Mouse (Mus musculus) bone marrow macrophage, adult 2 months (primary cell): ENCODE measurements at regions not wholly inside any gene's neighbourhood (a gene's known extent, or its start where the extent isn't known, plus 50 kb on each side); places are given as distances from the start of the nearest gene placed in this dataset.

Source experiments
- H3K27ac ChIP-seq: 2 replicates; pipeline ENCODE4 v1.5.1; 2012; ENCODE audit warnings: low read depth, low read length; ENCODE audit not compliant: insufficient read depth
- H3K4me1 ChIP-seq: 2 replicates; pipeline ENCODE4 v1.6.1; 2012; ENCODE audit warnings: low read length; ENCODE audit not compliant: control insufficient read depth, insufficient read depth
- H3K4me3 ChIP-seq: 2 replicates; pipeline ENCODE4 v1.5.1; 2012; ENCODE audit warnings: mild to moderate bottlenecking, low read length, moderate library complexity; ENCODE audit not compliant: insufficient read depth
- CTCF ChIP-seq: IDR thresholded peaks from 2 replicates; pipeline ENCODE4 v1.5.1; 2012; ENCODE audit warnings: low read depth, mild to moderate bottlenecking, low read length, moderate library complexity
- POLR2A ChIP-seq: IDR thresholded peaks from 2 replicates; pipeline ENCODE4 v1.6.1; 2012; ENCODE audit warnings: mild to moderate bottlenecking, low read depth, low read length, borderline replicate concordance

DNA sequence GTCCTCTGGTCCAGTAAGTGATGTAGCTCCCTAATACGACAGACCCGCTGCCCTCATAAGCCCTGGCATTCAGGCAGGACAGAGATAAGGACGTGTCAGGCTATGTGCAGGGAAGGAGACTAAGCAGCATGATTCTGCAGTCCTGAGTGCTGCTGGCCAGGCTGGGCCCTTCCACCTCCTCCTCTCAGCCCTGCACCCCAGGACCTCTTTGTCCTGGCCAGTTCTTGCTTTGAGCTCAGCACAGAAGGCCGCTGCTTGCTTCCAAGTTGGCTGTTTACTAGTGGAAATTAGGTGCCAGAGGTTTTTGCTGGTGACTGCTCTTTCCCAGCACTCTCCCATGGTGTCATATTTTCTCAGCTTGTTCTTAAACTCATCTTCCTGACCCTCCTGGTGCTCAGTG is 249.3 kb upstream of the Tnp1 start:
- TF ChIP-seq POLR2A, result no peak
- TF ChIP-seq CTCF, result no peak
- Histone ChIP-seq H3K4me3 (no peak overlapping the region), H3K4me1 (no peaks in the 10 kb centered on the region), H3K27ac (no peak overlapping the region)

DNA sequence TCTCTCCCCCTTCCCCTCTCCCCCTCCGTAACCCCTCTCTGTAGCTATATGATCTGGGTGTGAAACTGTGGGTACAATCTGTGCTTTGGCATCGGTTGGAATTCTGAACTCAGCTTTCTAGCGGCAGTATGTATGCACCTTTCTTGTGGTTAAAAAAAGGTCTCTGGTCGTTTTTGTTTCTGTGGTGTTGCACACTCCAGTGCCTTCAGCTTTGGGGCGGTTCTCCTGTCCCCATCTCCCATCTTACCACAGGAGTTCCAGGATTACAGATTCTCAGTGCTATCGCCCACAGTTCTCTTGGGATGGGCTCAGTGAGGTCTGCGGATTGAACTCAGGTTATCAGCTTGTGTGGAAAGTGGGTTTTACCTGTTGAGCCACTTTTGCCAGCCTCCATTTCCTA is 248.5 kb upstream of the Tnp1 start:
- Histone ChIP-seq H3K4me1 (no peaks in the 10 kb centered on the region), H3K27ac (no peak overlapping the region), H3K4me3 (no peak overlapping the region)
- no peak for TF ChIP-seq CTCF
- no peak for TF ChIP-seq POLR2A

DNA sequence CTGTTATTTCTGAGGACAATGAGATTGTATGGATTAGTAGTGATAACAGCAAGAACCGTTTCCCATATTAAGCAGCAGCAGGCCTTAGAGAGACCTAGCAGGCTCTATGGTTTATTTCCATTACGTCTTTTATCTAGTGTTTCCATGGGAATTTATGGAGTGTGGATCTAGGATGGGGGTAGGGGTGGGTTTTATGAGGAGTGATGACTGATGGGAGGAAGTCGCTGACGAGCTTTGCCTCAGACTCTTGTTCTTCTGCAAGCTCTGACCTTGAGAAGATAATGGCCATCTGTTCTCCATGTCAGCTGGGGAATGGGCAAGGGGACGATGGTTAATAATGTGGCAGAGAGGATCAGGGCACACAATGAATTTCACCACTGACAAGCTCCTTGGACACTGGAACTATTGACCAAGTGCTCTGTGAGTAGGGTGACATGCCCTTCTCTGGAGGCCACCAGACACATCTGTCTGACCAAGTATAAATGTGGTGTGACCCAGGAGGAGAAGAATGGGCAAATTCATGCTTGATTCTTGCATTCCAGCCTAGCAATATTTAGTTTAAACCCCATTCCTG is 243.9 kb upstream of the Tnp1 start:
- Histone ChIP-seq H3K4me1 (no peaks in the 10 kb centered on the region), H3K4me3 (no peak overlapping the region), H3K27ac (no peak overlapping the region)
- no peak for TF ChIP-seq POLR2A
- TF ChIP-seq CTCF, result no peak

- H3K4me3 ChIP-seq, result no peak overlapping the region
- TF ChIP-seq CTCF, result no peak
- TF ChIP-seq POLR2A, result no peak
- no peak overlapping the region for H3K27ac ChIP-seq
- no peaks in the 10 kb centered on the region for H3K4me1 ChIP-seq
Measured at GRCm38 (mm10) chr1:73257263-73257662, 241.6 kb upstream of the Tnp1 start.

GRCm38 (mm10) chr1:73251911-73252356 is 236.2 kb upstream of the Tnp1 start:
- Histone ChIP-seq H3K4me3 (no peak overlapping the region), H3K4me1 (no peaks in the 10 kb centered on the region), H3K27ac (no peak overlapping the region)
- TF ChIP-seq POLR2A, result no peak

DNA sequence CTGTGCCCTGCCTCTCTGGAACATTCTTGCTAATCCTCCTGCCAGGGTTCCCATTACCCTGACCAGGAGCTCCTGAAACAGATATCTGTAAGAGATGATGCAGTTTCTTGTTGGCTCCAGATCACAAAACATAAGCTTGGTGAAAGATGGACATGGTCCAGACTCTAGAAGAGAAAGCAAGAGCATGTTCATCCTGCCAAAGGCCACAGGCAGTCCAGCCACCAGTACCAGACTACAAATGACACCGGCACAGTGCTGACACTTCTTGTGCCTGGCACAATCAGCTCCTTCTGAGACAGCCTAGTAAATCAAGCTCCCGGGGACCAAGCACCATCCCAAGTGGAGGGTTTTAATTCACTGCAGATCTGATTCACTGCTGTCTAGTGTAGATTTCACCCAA is 228.3 kb upstream of the Tnp1 start:
- no peak overlapping the region for H3K4me3 ChIP-seq
- H3K4me1 ChIP-seq, result no peaks in the 10 kb centered on the region
- TF ChIP-seq POLR2A, result no peak
- TF ChIP-seq CTCF, result no peak
- no peak overlapping the region for H3K27ac ChIP-seq

- TF ChIP-seq POLR2A (no peak), CTCF (no peak)
- Histone ChIP-seq H3K27ac (no peak overlapping the region), H3K4me1 (no peaks in the 10 kb centered on the region), H3K4me3 (no peak overlapping the region)
Measured at GRCm38 (mm10) chr1:73242290-73242689, 226.6 kb upstream of the Tnp1 start.

DNA sequence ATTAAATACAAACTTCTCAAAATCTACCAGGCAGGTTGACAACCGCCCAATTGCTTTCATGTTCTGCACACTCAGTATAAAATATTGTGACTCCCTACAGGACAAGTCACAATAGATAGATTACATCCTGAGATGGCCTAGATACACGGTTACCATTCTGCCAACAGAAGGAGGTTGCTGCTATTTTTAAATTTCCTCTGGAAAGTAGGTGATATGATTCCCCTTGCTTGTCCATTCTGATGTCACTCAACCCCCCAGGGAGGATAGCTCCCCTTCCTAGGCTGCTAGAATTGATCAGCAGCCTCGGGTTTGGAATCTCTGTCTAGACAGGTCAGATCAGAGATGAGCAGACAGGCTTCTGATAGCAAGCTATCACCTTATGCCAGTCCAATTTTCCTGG is 221.2 kb upstream of the Tnp1 start:
- Histone ChIP-seq H3K27ac (no peak overlapping the region), H3K4me3 (no peak overlapping the region), H3K4me1 (no peaks in the 10 kb centered on the region)
- TF ChIP-seq CTCF (no peak), POLR2A (no peak)

GRCm38 (mm10) chr1:73233636-73234035 is 217.9 kb upstream of the Tnp1 start:
- no peak overlapping the region for H3K27ac ChIP-seq
- H3K4me3 ChIP-seq, result no peak overlapping the region
- no peaks in the 10 kb centered on the region for H3K4me1 ChIP-seq
- no peak for TF ChIP-seq POLR2A
- TF ChIP-seq CTCF, result no peak

GRCm38 (mm10) chr1:73233041-73233440 is 217.3 kb upstream of the Tnp1 start:
- TF ChIP-seq POLR2A (no peak), CTCF (no peak)
- no peak overlapping the region for H3K4me3 ChIP-seq
- no peak overlapping the region for H3K27ac ChIP-seq
- no peaks in the 10 kb centered on the region for H3K4me1 ChIP-seq

DNA sequence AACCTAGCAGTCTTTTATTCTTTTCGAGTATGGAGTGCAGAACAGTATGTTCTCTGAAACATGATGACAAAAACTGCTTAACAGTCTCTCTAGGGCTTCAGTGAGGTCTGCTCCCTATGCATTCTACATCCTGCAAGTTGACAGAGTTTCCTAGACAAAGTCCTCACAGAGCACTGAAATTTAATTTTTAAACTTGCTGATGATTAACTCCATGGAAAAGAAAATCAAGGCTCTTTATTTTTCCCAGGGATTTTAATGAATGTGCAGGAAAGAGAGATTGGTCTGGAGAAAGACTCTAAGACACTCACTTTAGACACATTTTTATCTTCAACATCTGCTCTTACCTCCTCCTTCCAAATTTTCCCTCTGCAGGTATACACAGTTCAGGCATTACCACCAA is 214.9 kb upstream of the Tnp1 start:
- Histone ChIP-seq H3K4me1 (no peaks in the 10 kb centered on the region), H3K4me3 (no peak overlapping the region), H3K27ac (no peak overlapping the region)
- TF ChIP-seq CTCF, result no peak
- no peak for TF ChIP-seq POLR2A
